Mouse (Mus musculus) heart, embryonic 12.5 days (tissue): ENCODE data around the gene Actn1. TPM values are rescaled to one million over a fixed set of nuclear protein-coding genes. Genes with fewer than 3 reads are reported as not detected.

ENCODE experiments used
- ATAC-seq: fragments of 200-750 bp; cut with Nextera tagmentation; 2 replicates; pipeline ENCODE4 v1.8.0; 2017; ENCODE audit warnings: moderate TSS enrichment, moderate library complexity; ENCODE audit not compliant: insufficient number of reproducible peaks, low FRiP score
- H3K27ac ChIP-seq: fragments of 300-500 bp; sonication (generic); 2 replicates; pipeline ENCODE4 v1.5.1; 2016; ENCODE audit warnings: mild to moderate bottlenecking, moderate library complexity; ENCODE audit not compliant: poor library complexity, severe bottlenecking
- H3K27me3 ChIP-seq: fragments of 300-500 bp; sonication (generic); replicated peaks from 2 replicates; pipeline ENCODE4 v1.6.1; 2016; ENCODE audit warnings: mild to moderate bottlenecking, moderate library complexity
- H3K36me3 ChIP-seq: fragments of 300-500 bp; sonication (generic); 2 replicates; pipeline ENCODE4 v1.6.1; 2016; ENCODE audit warnings: mild to moderate bottlenecking, moderate library complexity
- H3K4me1 ChIP-seq: fragments of 300-500 bp; sonication (generic); replicated peaks from 2 replicates; pipeline ENCODE4 v1.6.1; 2016; ENCODE audit warnings: mild to moderate bottlenecking
- H3K4me2 ChIP-seq: fragments of 300-500 bp; sonication (generic); 2 replicates; pipeline ENCODE4 v1.6.1; 2016; ENCODE audit warnings: mild to moderate bottlenecking, moderate library complexity
- H3K4me3 ChIP-seq: fragments of 300-500 bp; sonication (generic); 2 replicates; pipeline ENCODE4 v1.5.1; 2016; ENCODE audit warnings: mild to moderate bottlenecking
- H3K9ac ChIP-seq: fragments of 300-500 bp; sonication (generic); 2 replicates; pipeline ENCODE4 v1.6.1; 2016; ENCODE audit warnings: mild to moderate bottlenecking, moderate library complexity
- H3K9me3 ChIP-seq: fragments of 300-500 bp; sonication (generic); replicated peaks from 2 replicates; pipeline ENCODE4 v1.6.1; 2016; ENCODE audit warnings: mild to moderate bottlenecking, moderate library complexity
- WGBS: fragments of 180-500 bp; shearing (Covaris S2); methylation state at CpG from one replicate; pipeline ENCODE4 v1.1.7; 2016; 5-methylcytosine and 5-hydroxymethylcytosine counted together
- polyA plus RNA-seq: library from polyadenylated mRNA; unstranded; fragments of >200 nt; fragmentation: Nextera tagmentation; extraction: Ambion mirVana; gene quantifications from 2 replicates; pipeline ENCODE4 v1.2.1, GENCODE M21; 2016

Actn1 gene
- polyA plus RNA-seq, 1 experiment from 2014 or later = 63.6 TPM

- H3K9me3 ChIP-seq = no peaks in the 10 kb centered on the region
- no peaks in the 10 kb centered on the region for H3K27me3 ChIP-seq
- H3K36me3 ChIP-seq = no peaks in the 10 kb centered on the region
- no peak overlapping the region for H3K4me3 ChIP-seq
- peak overlapping the region; percentile 23; the same call in 1 of the 2 replicates for H3K4me2 ChIP-seq
- H3K9ac ChIP-seq = 0 out of 2 replicates have a peak overlapping the region, but pooled peaks have one; percentile 3
- H3K27ac ChIP-seq = peak overlapping the region; percentile 79
- 14% methylated on average over 12 of the region's 12 CpGs for WGBS
- H3K4me1 ChIP-seq = peaks cover 40% of the 10 kb centered on the region
- peak; percentile 30; the same call in 1 of the 2 replicates for ATAC-seq
Observed at GRCm38 (mm10) chr12:80136264-80136930, 123.8 kb downstream of the Actn1 start.

- no peak overlapping the region for H3K9ac ChIP-seq
- H3K4me1 ChIP-seq = peaks cover 47% of the 10 kb centered on the region
- H3K36me3 ChIP-seq = no peaks in the 10 kb centered on the region
- ATAC-seq = no peak
- H3K4me2 ChIP-seq = no peak overlapping the region
- H3K9me3 ChIP-seq = no peaks in the 10 kb centered on the region
- H3K27me3 ChIP-seq = no peaks in the 10 kb centered on the region
- 90% methylated on average over 8 of the region's 8 CpGs for WGBS
- no peak overlapping the region for H3K27ac ChIP-seq
- H3K4me3 ChIP-seq = no peak overlapping the region
Observed at GRCm38 (mm10) chr12:80135173-80135572, 125.0 kb downstream of the Actn1 start.

- Histone ChIP-seq H3K9ac (no peak overlapping the region), H3K36me3 (no peaks in the 10 kb centered on the region), H3K4me1 (peaks cover 56% of the 10 kb centered on the region), H3K27me3 (no peaks in the 10 kb centered on the region), H3K4me3 (no peak overlapping the region), H3K9me3 (no peaks in the 10 kb centered on the region), H3K27ac (no peak overlapping the region), H3K4me2 (peak overlapping the region; percentile 70; the same call in 1 of the 2 replicates)
- no peak for ATAC-seq
- 38% methylated on average over 9 of the region's 9 CpGs for WGBS
Observed at GRCm38 (mm10) chr12:80133011-80133545, 127.1 kb downstream of the Actn1 start.

GRCm38 (mm10) chr12:80132250-80133003 is 127.7 kb downstream of the Actn1 start:
- peak; percentile 85 for ATAC-seq
- peak overlapping the region; percentile 97 for H3K27ac ChIP-seq
- H3K4me1 ChIP-seq = peaks cover 51% of the 10 kb centered on the region
- H3K4me2 ChIP-seq = peak overlapping the region; percentile 70
- H3K36me3 ChIP-seq = peaks cover 4% of the 10 kb centered on the region
- no peaks in the 10 kb centered on the region for H3K9me3 ChIP-seq
- H3K9ac ChIP-seq = peak overlapping the region; percentile 92
- WGBS = under 1% methylated on average over 66 of the region's 66 CpGs
- H3K27me3 ChIP-seq = no peaks in the 10 kb centered on the region
- H3K4me3 ChIP-seq = peak overlapping the region; percentile 66

GRCm38 (mm10) chr12:80131359-80132249 is 128.6 kb downstream of the Actn1 start:
- peak overlapping the region; percentile 97 for H3K27ac ChIP-seq
- 62% methylated on average over 17 of the region's 17 CpGs for WGBS

GRCm38 (mm10) chr12:80130558-80131358 is 129.4 kb downstream of the Actn1 start:
- Histone ChIP-seq H3K27me3 (no peaks in the 10 kb centered on the region), H3K4me1 (peaks cover 35% of the 10 kb centered on the region), H3K4me3 (peak overlapping the region; percentile 5; the same call in 1 of the 2 replicates), H3K4me2 (peak overlapping the region; percentile 70), H3K27ac (peak overlapping the region; percentile 97), H3K9ac (peak overlapping the region; percentile 53), H3K36me3 (peaks cover 17% of the 10 kb centered on the region), H3K9me3 (no peaks in the 10 kb centered on the region)
- ATAC-seq = peak; percentile 55; the same call in 1 of the 2 replicates
- WGBS = 21% methylated on average over 5 of the region's 6 CpGs

More at GRCm38 (mm10) chr12:80131359-80132249, 128.6 kb downstream of the Actn1 start:
- Histone ChIP-seq H3K9ac (peak overlapping the region; percentile 92), H3K4me3 (peak overlapping the region; percentile 66), H3K36me3 (peaks cover 12% of the 10 kb centered on the region), H3K9me3 (no peaks in the 10 kb centered on the region), H3K4me2 (peak overlapping the region; percentile 70), H3K4me1 (peaks cover 43% of the 10 kb centered on the region), H3K27me3 (no peaks in the 10 kb centered on the region)
- ATAC-seq = no peak

GRCm38 (mm10) chr12:80129531-80129930 is 130.6 kb downstream of the Actn1 start:
- ATAC-seq = no peak
- Histone ChIP-seq H3K4me2 (no peak overlapping the region), H3K9me3 (no peaks in the 10 kb centered on the region), H3K36me3 (peaks cover 22% of the 10 kb centered on the region), H3K9ac (no peak overlapping the region), H3K4me1 (peaks cover 32% of the 10 kb centered on the region), H3K27me3 (no peaks in the 10 kb centered on the region), H3K27ac (peak overlapping the region; percentile 97; the same call in 1 of the 2 replicates), H3K4me3 (no peak overlapping the region)
- 94% methylated on average over 8 of the region's 8 CpGs for WGBS

- Histone ChIP-seq H3K36me3 (peaks cover 25% of the 10 kb centered on the region), H3K4me2 (no peak overlapping the region)
Observed at GRCm38 (mm10) chr12:80127191-80127762, 132.9 kb downstream of the Actn1 start.

GRCm38 (mm10) chr12:80125316-80125715 is 134.9 kb downstream of the Actn1 start:
- Histone ChIP-seq H3K4me2 (no peak overlapping the region), H3K9me3 (0 out of 2 replicates have a peak, but pooled peaks cover 3% of the 10 kb centered on the region), H3K4me1 (peaks cover 44% of the 10 kb centered on the region), H3K36me3 (peaks cover 32% of the 10 kb centered on the region), H3K4me3 (no peak overlapping the region), H3K9ac (no peak overlapping the region), H3K27ac (no peak overlapping the region), H3K27me3 (no peaks in the 10 kb centered on the region)
- ATAC-seq = no peak
- WGBS = 91% methylated on average over 5 of the region's 5 CpGs

More at GRCm38 (mm10) chr12:80127191-80127762, 132.9 kb downstream of the Actn1 start:
- Histone ChIP-seq H3K4me1 (peaks cover 53% of the 10 kb centered on the region), H3K4me3 (no peak overlapping the region), H3K27ac (no peak overlapping the region), H3K9me3 (no peaks in the 10 kb centered on the region), H3K9ac (no peak overlapping the region), H3K27me3 (no peaks in the 10 kb centered on the region)
- ATAC-seq = no peak
- 88% methylated on average over 5 of the region's 5 CpGs for WGBS
